Comparison of ENCODE assay signal across 22 mouse cellular contexts in genomic region chr17:29981568-29981967, GRCm38 (mm10). TPM values are rescaled to one million over a fixed set of nuclear protein-coding genes. Genes with fewer than 3 reads are reported as not detected.
DNase-seq lines count a peak whose midpoint lies in the region; ATAC-seq and TF ChIP-seq lines count a peak whose summit lies in the region.
"Had no signal": no experiment of that assay in that cellular context is flagged by ENCODE, and none has a peak within 500 bp of the region (broad histone marks: within the 10 kb centered on the region; RNA-seq: fewer than 3 reads in every experiment).

No protein-coding gene starts in this region.

- no peak for TF ChIP-seq POLR2A in brain, embryonic 14.5 days (IDR thresholded peaks at IDR 0.05; ENCODE audit: borderline replicate concordance, extremely low read depth, insufficient read depth, insufficient read length, poor library complexity, severe bottlenecking)

- H3K36me3 ChIP-seq in hindbrain, embryonic 11.5 days (ENCODE audit: control insufficient read depth, insufficient read depth, low read length): no peaks in the 10 kb centered on the region
- no peaks in the 10 kb centered on the region for H3K36me3 ChIP-seq in hindbrain, embryonic 14.5 days (replicated peaks; ENCODE audit: control insufficient read depth, insufficient read depth)
- no peaks in the 10 kb centered on the region for H3K36me3 ChIP-seq in neural tube, embryonic 11.5 days (ENCODE audit: control insufficient read depth, insufficient read depth, low read length)
- H3K36me3 ChIP-seq in liver, embryonic 13.5 days: no peaks in the 10 kb centered on the region
- no peaks in the 10 kb centered on the region for H3K36me3 ChIP-seq in stomach, postnatal 0 days (ENCODE audit: control insufficient read depth, insufficient read depth, low read length)
- H3K36me3 ChIP-seq: forebrain, embryonic 12.5 days; heart, embryonic 15.5 days; midbrain, embryonic 13.5 days had no signal

- peak; percentile 51 for DNase-seq in hindbrain, embryonic 11.5 days (ENCODE audit: low spot score)
- no peak for DNase-seq in hindbrain, embryonic 14.5 days (ENCODE audit: low spot score)
- peak; percentile 44 for DNase-seq in neural tube, embryonic 11.5 days (ENCODE audit: low spot score)
- DNase-seq in neural tube, embryonic 10.5 days (ENCODE audit: extremely low spot score, low spot score): no peak
- peak; percentile 33 for DNase-seq in brain, embryonic 14.5 days (ENCODE audit: low read depth)
- DNase-seq in liver, embryonic 13.5 days: no peak
- DNase-seq in stomach, postnatal 0 days (ENCODE audit: low spot score): no peak
- no peak for DNase-seq in kidney, adult 9 months
- DNase-seq: adrenal gland, postnatal 10 days; cerebellum, adult 11-12 months; cerebellum, postnatal 36 days; gastrocnemius, postnatal 36 days; kidney, adult 11 months; kidney, postnatal 10 days; left cerebral cortex, postnatal 4 days; right cerebral cortex, postnatal 25 days; thymus, postnatal 36 days had no signal

- H3K27me3 ChIP-seq in hindbrain, embryonic 11.5 days (ENCODE audit: control insufficient read depth, insufficient read depth, low read length): no peaks in the 10 kb centered on the region
- no peaks in the 10 kb centered on the region for H3K27me3 ChIP-seq in hindbrain, embryonic 14.5 days (ENCODE audit: control insufficient read depth, insufficient read depth, low read length)
- no peaks in the 10 kb centered on the region for H3K27me3 ChIP-seq in neural tube, embryonic 11.5 days (ENCODE audit: control insufficient read depth, insufficient read depth, low read length)
- H3K27me3 ChIP-seq in liver, embryonic 13.5 days: 0 out of 2 replicates have a peak, but pooled peaks cover 2% of the 10 kb centered on the region
- no peaks in the 10 kb centered on the region for H3K27me3 ChIP-seq in stomach, postnatal 0 days (ENCODE audit: control insufficient read depth, insufficient read depth, low read length)
- H3K27me3 ChIP-seq: heart, embryonic 15.5 days; midbrain, embryonic 13.5 days had no signal

- H3K4me2 ChIP-seq in hindbrain, embryonic 11.5 days (replicated peaks; ENCODE audit: low read depth, low read length): no peak overlapping the region
- H3K4me2 ChIP-seq in hindbrain, embryonic 14.5 days (replicated peaks): no peak overlapping the region
- H3K4me2 ChIP-seq in neural tube, embryonic 11.5 days (ENCODE audit: low read depth): no peak overlapping the region
- H3K4me2 ChIP-seq in liver, embryonic 13.5 days: 0 out of 2 replicates have a peak overlapping the region, but pooled peaks have one; percentile 10
- no peak overlapping the region for H3K4me2 ChIP-seq in stomach, postnatal 0 days (replicated peaks; ENCODE audit: low read depth)
- H3K4me2 ChIP-seq: forebrain, embryonic 12.5 days; heart, embryonic 15.5 days; midbrain, embryonic 13.5 days had no signal

- no peaks in the 10 kb centered on the region for H3K4me1 ChIP-seq in hindbrain, embryonic 11.5 days (replicated peaks; ENCODE audit: control insufficient read depth, insufficient read depth, low read length)
- H3K4me1 ChIP-seq in hindbrain, embryonic 14.5 days (replicated peaks; ENCODE audit: control insufficient read depth, insufficient read depth, low read length): no peaks in the 10 kb centered on the region; the same call in 1 of the 2 replicates
- no peaks in the 10 kb centered on the region for H3K4me1 ChIP-seq in neural tube, embryonic 11.5 days (ENCODE audit: control insufficient read depth, insufficient read depth, low read length)
- peaks cover 5% of the 10 kb centered on the region; the same call in 1 of the 2 replicates for H3K4me1 ChIP-seq in liver, embryonic 13.5 days (replicated peaks)
- no peaks in the 10 kb centered on the region for H3K4me1 ChIP-seq in stomach, postnatal 0 days (replicated peaks; ENCODE audit: control insufficient read depth, insufficient read depth)
- H3K4me1 ChIP-seq: midbrain, embryonic 13.5 days had no signal

- no peak overlapping the region for H3K4me3 ChIP-seq in hindbrain, embryonic 11.5 days (ENCODE audit: low read depth, low read length)
- H3K4me3 ChIP-seq in hindbrain, embryonic 14.5 days (replicated peaks; ENCODE audit: low read length): no peak overlapping the region
- H3K4me3 ChIP-seq in neural tube, embryonic 11.5 days (ENCODE audit: low read depth, low read length): no peak overlapping the region
- H3K4me3 ChIP-seq in liver, embryonic 13.5 days (replicated peaks): no peak overlapping the region
- no peak overlapping the region for H3K4me3 ChIP-seq in stomach, postnatal 0 days (ENCODE audit: low read depth, low read length)
- H3K4me3 ChIP-seq: forebrain, embryonic 12.5 days; heart, embryonic 15.5 days; midbrain, embryonic 13.5 days had no signal

- H3K27ac ChIP-seq in hindbrain, embryonic 11.5 days (ENCODE audit: low read depth, low read length): no peak overlapping the region
- H3K27ac ChIP-seq in hindbrain, embryonic 14.5 days: no peak overlapping the region
- H3K27ac ChIP-seq in neural tube, embryonic 11.5 days (ENCODE audit: low read depth, low read length): no peak overlapping the region
- H3K27ac ChIP-seq in liver, embryonic 13.5 days: no peak overlapping the region
- no peak overlapping the region for H3K27ac ChIP-seq in stomach, postnatal 0 days (replicated peaks)
- H3K27ac ChIP-seq: forebrain, embryonic 12.5 days; heart, embryonic 15.5 days; hindbrain, postnatal 0 days; macrophage; midbrain, embryonic 13.5 days had no signal

- H3K9ac ChIP-seq in hindbrain, embryonic 11.5 days (ENCODE audit: low read depth, low read length): no peak overlapping the region
- no peak overlapping the region for H3K9ac ChIP-seq in hindbrain, embryonic 14.5 days
- H3K9ac ChIP-seq in neural tube, embryonic 11.5 days (ENCODE audit: low read length): no peak overlapping the region
- no peak overlapping the region for H3K9ac ChIP-seq in liver, embryonic 13.5 days
- H3K9ac ChIP-seq in stomach, postnatal 0 days (ENCODE audit: low read length): no peak overlapping the region
- H3K9ac ChIP-seq: forebrain, embryonic 12.5 days; heart, embryonic 15.5 days; midbrain, embryonic 13.5 days had no signal

- TF ChIP-seq EP300 in stomach, postnatal 0 days (optimal IDR thresholded peaks at IDR 0.05): no peak

- no peaks in the 10 kb centered on the region for H3K9me3 ChIP-seq in hindbrain, embryonic 11.5 days (ENCODE audit: control insufficient read depth, low read length)
- no peaks in the 10 kb centered on the region for H3K9me3 ChIP-seq in hindbrain, embryonic 14.5 days (ENCODE audit: control insufficient read depth, low read length)
- no peaks in the 10 kb centered on the region for H3K9me3 ChIP-seq in neural tube, embryonic 11.5 days (ENCODE audit: control insufficient read depth, low read length)
- no peaks in the 10 kb centered on the region for H3K9me3 ChIP-seq in liver, embryonic 13.5 days (replicated peaks)
- H3K9me3 ChIP-seq in stomach, postnatal 0 days (ENCODE audit: control insufficient read depth, low read length): no peaks in the 10 kb centered on the region
- H3K9me3 ChIP-seq: forebrain, embryonic 12.5 days; heart, embryonic 15.5 days had no signal

- ATAC-seq in hindbrain, embryonic 11.5 days (ENCODE audit: low FRiP score): no peak
- no peak for ATAC-seq in hindbrain, embryonic 14.5 days (ENCODE audit: low FRiP score)
- ATAC-seq in neural tube, embryonic 11.5 days (ENCODE audit: insufficient read depth, low FRiP score, low TSS enrichment): no peak
- no peak for ATAC-seq in liver, embryonic 13.5 days (ENCODE audit: low read depth)
- ATAC-seq in stomach, postnatal 0 days (ENCODE audit: low FRiP score, low TSS enrichment): no peak
- ATAC-seq: hindbrain, postnatal 0 days; midbrain, embryonic 13.5 days had no signal

- TF ChIP-seq CTCF in brain, embryonic 14.5 days (IDR thresholded peaks at IDR 0.05; ENCODE audit: borderline replicate concordance, extremely low read depth, insufficient read depth, insufficient read length): no peak
- no peak for TF ChIP-seq CTCF in stomach, postnatal 0 days (IDR thresholded peaks at IDR 0.05; ENCODE audit: low read depth)

- WGBS in hindbrain, embryonic 11.5 days: 57% methylated on average over 8 of the region's 8 CpGs
- 69% methylated on average over 8 of the region's 8 CpGs for WGBS in hindbrain, embryonic 14.5 days
- WGBS in neural tube, embryonic 11.5 days: 66% methylated on average over 8 of the region's 8 CpGs
- WGBS in liver, embryonic 13.5 days (ENCODE audit: insufficient replicate concordance): 50% methylated on average over 8 of the region's 8 CpGs
- WGBS in stomach, postnatal 0 days: 78% methylated on average over 8 of the region's 8 CpGs

RNA-seq across cellular contexts. Expression of gene Mdga1, which starts 11.7 kb away (rescaled TPM):
- polyA plus RNA-seq in hindbrain, embryonic 11.5 days (2014; fragmentation: Nextera tagmentation; extraction: Ambion mirVana): 4.6 and 4.8 TPM in 2 replicates
- polyA plus RNA-seq in hindbrain, embryonic 14.5 days (2014; fragmentation: Nextera tagmentation; extraction: Ambion mirVana): 17.0 and 17.6 TPM in 2 replicates
- 2.5 and 2.9 TPM in 2 replicates for polyA plus RNA-seq in neural tube, embryonic 11.5 days (2014; fragmentation: Nextera tagmentation; extraction: Ambion mirVana)
- polyA plus RNA-seq in brain, embryonic 14.5 days (2012; rRNA removed): 38.1 and 58.9 TPM in 2 replicates
- 1.0 and 1.1 TPM in 2 replicates for polyA plus RNA-seq in liver, embryonic 13.5 days (2015; fragmentation: Nextera tagmentation; extraction: Ambion mirVana)
- 2.1 and 2.7 TPM in 2 replicates for polyA plus RNA-seq in stomach, postnatal 0 days (2015; fragmentation: Nextera tagmentation; extraction: Ambion mirVana)

RNA-seq across cellular contexts. Expression of gene Zfand3, which starts 23.0 kb away (rescaled TPM):
- polyA plus RNA-seq in hindbrain, embryonic 11.5 days (2014; fragmentation: Nextera tagmentation; extraction: Ambion mirVana): 61.7 and 61.8 TPM in 2 replicates
- 40.4 and 43.2 TPM in 2 replicates for polyA plus RNA-seq in hindbrain, embryonic 14.5 days (2014; fragmentation: Nextera tagmentation; extraction: Ambion mirVana)
- polyA plus RNA-seq in neural tube, embryonic 11.5 days (2014; fragmentation: Nextera tagmentation; extraction: Ambion mirVana): 65.8 and 67.0 TPM in 2 replicates
- polyA plus RNA-seq in brain, embryonic 14.5 days (2012; rRNA removed): 145 and 146 TPM in 2 replicates
- 13.7 and 14.5 TPM in 2 replicates for polyA plus RNA-seq in liver, embryonic 13.5 days (2015; fragmentation: Nextera tagmentation; extraction: Ambion mirVana)
- 35.5 and 36.0 TPM in 2 replicates for polyA plus RNA-seq in stomach, postnatal 0 days (2015; fragmentation: Nextera tagmentation; extraction: Ambion mirVana)

Comparison
In these comparisons a context has a peak if more than half of its experiments do, and no peak if none do; other contexts are left out.
1. DNase-seq: peak in hindbrain, embryonic 11.5 days (single experiment), neural tube, embryonic 11.5 days (single experiment) and brain, embryonic 14.5 days (single experiment); none in hindbrain, embryonic 14.5 days (single experiment), neural tube, embryonic 10.5 days (single experiment), liver, embryonic 13.5 days (single experiment), stomach, postnatal 0 days (single experiment) and kidney, adult 9 months (single experiment).